Mouse (Mus musculus): ENCODE data around the gene Ccdc102a. TPM values are rescaled to one million over a fixed set of nuclear protein-coding genes. Genes with fewer than 3 reads are reported as not detected.
A peak's percentile ranks its signal among the peaks of the same experiment; 100 is the strongest.

The Ccdc102a gene
- total RNA-seq, 1 experiment: 10.7 TPM

DNA sequence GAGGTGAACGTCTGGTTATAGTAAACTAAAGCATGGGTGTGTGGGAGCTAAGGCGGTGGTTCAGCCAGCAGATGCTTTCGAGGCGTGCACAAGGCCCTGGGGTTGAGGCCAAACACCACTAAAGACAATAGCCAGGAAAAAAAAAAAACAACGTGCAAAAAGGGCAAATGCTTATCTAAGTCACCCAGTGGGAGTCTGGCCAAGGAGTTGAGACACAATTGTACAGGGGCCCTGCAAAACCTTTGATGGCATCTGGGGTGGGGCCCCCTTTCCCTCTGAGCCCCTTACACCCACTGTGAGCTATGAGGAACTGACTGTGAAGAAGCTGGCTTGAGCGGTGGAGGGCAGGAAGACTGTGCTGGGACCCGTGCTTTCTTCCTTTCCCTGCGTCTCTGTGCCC lies 4.7 kb upstream of the Ccdc102a start:
- H3K4me3 ChIP-seq (ENCODE audit: insufficient read depth in 1 of 2, low read depth in 1 of 2, low read length in 2 of 2, poor library complexity in 1 of 2, severe bottlenecking in 1 of 2): no peak overlapping the region; a peak in 1 of 4 replicates
- no peak for DNase-seq (ENCODE audit: low read depth, low spot score)
- H3K4me1 ChIP-seq (ENCODE audit: control insufficient read depth in 2 of 2, insufficient read depth in 2 of 2, low read length in 2 of 2, poor library complexity in 1 of 2): peaks cover 18 to 20% of the 10 kb centered on the region in 2 experiments
- TF ChIP-seq HCFC1 (IDR thresholded peaks at IDR 0.05; ENCODE audit: borderline replicate concordance, insufficient read depth, low read length) (no peak), ZNF384 (IDR thresholded peaks at IDR 0.05; ENCODE audit: low read depth, low read length) (peak; percentile 73)
- H3K9me3 ChIP-seq (ENCODE audit: control insufficient read depth, insufficient read depth, low read depth, low read length): no peaks in the 10 kb centered on the region
- H3K9ac ChIP-seq (ENCODE audit: insufficient read depth, low read depth, low read length, poor library complexity, severe bottlenecking): no peak overlapping the region
- in situ Hi-C loops (cut with MboI; ENCODE audit: low sequenced_read_pairs in 2 of 2, unreplicated experiment in 2 of 2): no loop called here
- peak overlapping the region; percentile 11; the same call in 1 of the 2 replicates for H3K27ac ChIP-seq (ENCODE audit: insufficient read depth, low read depth, low read length, poor library complexity, severe bottlenecking)
- H3K36me3 ChIP-seq (ENCODE audit: control insufficient read depth, insufficient read depth, low read length, poor library complexity, severe bottlenecking): no peaks in the 10 kb centered on the region

DNA sequence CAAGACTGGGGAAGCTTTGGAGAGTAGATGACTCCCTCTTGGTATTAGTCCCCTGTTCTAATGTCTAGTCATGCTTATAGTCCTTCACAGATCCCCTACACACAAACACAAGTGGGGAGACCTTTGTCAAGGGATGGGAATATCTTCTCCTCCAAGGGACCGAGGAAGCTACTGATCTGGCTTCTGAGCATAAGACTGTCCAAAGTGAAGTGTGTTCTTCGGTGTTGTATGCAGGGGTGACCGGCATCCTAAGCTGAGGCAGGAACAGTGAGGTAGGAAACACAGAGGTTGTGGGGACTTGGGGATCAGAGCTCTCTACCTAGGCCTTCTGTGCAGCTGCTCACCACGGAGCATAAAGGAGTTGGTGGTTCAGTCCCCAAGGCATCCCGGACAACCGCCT lies 4.3 kb upstream of the Ccdc102a start:
- in situ Hi-C loops (cut with MboI; ENCODE audit: low sequenced_read_pairs in 2 of 2, unreplicated experiment in 2 of 2): no loop called here
- Histone ChIP-seq H3K9ac (ENCODE audit: insufficient read depth, low read depth, low read length, poor library complexity, severe bottlenecking) (no peak overlapping the region), H3K4me3 (ENCODE audit: insufficient read depth in 1 of 2, low read depth in 1 of 2, low read length in 2 of 2, poor library complexity in 1 of 2, severe bottlenecking in 1 of 2) (no peak overlapping the region), H3K9me3 (ENCODE audit: control insufficient read depth, insufficient read depth, low read depth, low read length) (no peaks in the 10 kb centered on the region), H3K27ac (ENCODE audit: insufficient read depth, low read depth, low read length, poor library complexity, severe bottlenecking) (peak overlapping the region; percentile 11; the same call in 1 of the 2 replicates), H3K4me1 (ENCODE audit: control insufficient read depth in 2 of 2, insufficient read depth in 2 of 2, low read length in 2 of 2, poor library complexity in 1 of 2) (peaks cover 18 to 20% of the 10 kb centered on the region in 2 experiments), H3K36me3 (ENCODE audit: control insufficient read depth, insufficient read depth, low read length, poor library complexity, severe bottlenecking) (no peaks in the 10 kb centered on the region)
- TF ChIP-seq MAFK (IDR thresholded peaks at IDR 0.05; ENCODE audit: insufficient read depth, low read depth, low read length) (no peak), HCFC1 (IDR thresholded peaks at IDR 0.05; ENCODE audit: borderline replicate concordance, insufficient read depth, low read length) (no peak), ZC3H11A (IDR thresholded peaks at IDR 0.05; ENCODE audit: borderline replicate concordance, low read depth, low read length) (no peak), CHD2 (IDR thresholded peaks at IDR 0.05; ENCODE audit: low read depth, low read length) (no peak), ZNF384 (IDR thresholded peaks at IDR 0.05; ENCODE audit: low read depth, low read length) (no peak)
- DNase-seq (ENCODE audit: low read depth, low spot score): no peak

GRCm38 (mm10) chr8:94919256-94919655 lies 1.4 kb upstream of the Ccdc102a start:
- Histone ChIP-seq H3K4me3 (ENCODE audit: insufficient read depth in 1 of 2, low read depth in 1 of 2, low read length in 2 of 2, poor library complexity in 1 of 2, severe bottlenecking in 1 of 2) (no peak overlapping the region), H3K9me3 (ENCODE audit: control insufficient read depth, insufficient read depth, low read depth, low read length) (no peaks in the 10 kb centered on the region), H3K4me1 (ENCODE audit: control insufficient read depth in 2 of 2, insufficient read depth in 2 of 2, low read length in 2 of 2, poor library complexity in 1 of 2) (peaks cover 23 to 26% of the 10 kb centered on the region in 2 experiments), H3K9ac (ENCODE audit: insufficient read depth, low read depth, low read length, poor library complexity, severe bottlenecking) (no peak overlapping the region), H3K27ac (ENCODE audit: insufficient read depth, low read depth, low read length, poor library complexity, severe bottlenecking) (no peak overlapping the region), H3K36me3 (ENCODE audit: control insufficient read depth, insufficient read depth, low read length, poor library complexity, severe bottlenecking) (no peaks in the 10 kb centered on the region)
- in situ Hi-C loops (cut with MboI; ENCODE audit: low sequenced_read_pairs in 2 of 2, unreplicated experiment in 2 of 2): no loop called here
- DNase-seq (ENCODE audit: low read depth, low spot score): no peak
- TF ChIP-seq HCFC1 (IDR thresholded peaks at IDR 0.05; ENCODE audit: borderline replicate concordance, insufficient read depth, low read length) (no peak), MAFK (IDR thresholded peaks at IDR 0.05; ENCODE audit: insufficient read depth, low read depth, low read length) (no peak), ZNF384 (IDR thresholded peaks at IDR 0.05; ENCODE audit: low read depth, low read length) (no peak), ZC3H11A (IDR thresholded peaks at IDR 0.05; ENCODE audit: borderline replicate concordance, low read depth, low read length) (no peak), CHD2 (IDR thresholded peaks at IDR 0.05; ENCODE audit: low read depth, low read length) (no peak)

DNA sequence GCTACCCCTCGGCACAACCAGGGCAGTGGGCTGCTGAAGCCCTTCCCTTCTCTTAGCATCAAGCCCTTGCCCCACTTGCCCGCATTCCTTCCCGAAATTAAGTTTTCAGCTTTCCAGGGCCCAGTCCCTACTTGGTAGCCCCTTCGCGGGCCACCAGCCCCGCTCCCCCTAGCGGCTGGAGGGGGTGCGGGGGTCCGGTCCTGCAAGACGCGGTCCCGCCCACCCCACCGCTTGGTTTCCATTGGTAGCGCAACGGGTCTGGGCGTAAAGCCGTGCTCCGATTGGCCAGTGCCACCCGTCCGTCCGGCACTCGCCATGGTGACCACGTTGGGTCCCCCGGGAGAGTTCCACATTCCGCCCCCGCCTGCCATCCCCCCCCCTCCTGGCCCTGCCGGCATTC lies 546 bp downstream of the Ccdc102a start:
- in situ Hi-C loops (cut with MboI; ENCODE audit: low sequenced_read_pairs in 2 of 2, unreplicated experiment in 2 of 2): no loop called here
- no peaks in the 10 kb centered on the region for H3K36me3 ChIP-seq (ENCODE audit: control insufficient read depth, insufficient read depth, low read length, poor library complexity, severe bottlenecking)
- no peak for TF ChIP-seq HCFC1 (IDR thresholded peaks at IDR 0.05; ENCODE audit: borderline replicate concordance, insufficient read depth, low read length)
- TF ChIP-seq ZC3H11A (IDR thresholded peaks at IDR 0.05; ENCODE audit: borderline replicate concordance, low read depth, low read length): no peak
- no peak for TF ChIP-seq ZNF384 (IDR thresholded peaks at IDR 0.05; ENCODE audit: low read depth, low read length)
- peak; percentile 60; the same call in 1 of the 2 replicates for TF ChIP-seq CHD2 (IDR thresholded peaks at IDR 0.05; ENCODE audit: low read depth, low read length)
- 0 out of 2 replicates have a peak overlapping the region, but pooled peaks have one; percentile 22 for H3K27ac ChIP-seq (ENCODE audit: insufficient read depth, low read depth, low read length, poor library complexity, severe bottlenecking)
- DNase-seq (ENCODE audit: low read depth, low spot score): peak; percentile 92
- peak overlapping the region; percentile 89 to 95 for H3K4me3 ChIP-seq (ENCODE audit: insufficient read depth in 1 of 2, low read depth in 1 of 2, low read length in 2 of 2, poor library complexity in 1 of 2, severe bottlenecking in 1 of 2)
- peak overlapping the region; percentile 91 for H3K9ac ChIP-seq (ENCODE audit: insufficient read depth, low read depth, low read length, poor library complexity, severe bottlenecking)
- H3K9me3 ChIP-seq (ENCODE audit: control insufficient read depth, insufficient read depth, low read depth, low read length): no peaks in the 10 kb centered on the region
- H3K4me1 ChIP-seq (ENCODE audit: control insufficient read depth in 2 of 2, insufficient read depth in 2 of 2, low read length in 2 of 2, poor library complexity in 1 of 2): peaks cover 17 to 20% of the 10 kb centered on the region in 2 experiments

DNA sequence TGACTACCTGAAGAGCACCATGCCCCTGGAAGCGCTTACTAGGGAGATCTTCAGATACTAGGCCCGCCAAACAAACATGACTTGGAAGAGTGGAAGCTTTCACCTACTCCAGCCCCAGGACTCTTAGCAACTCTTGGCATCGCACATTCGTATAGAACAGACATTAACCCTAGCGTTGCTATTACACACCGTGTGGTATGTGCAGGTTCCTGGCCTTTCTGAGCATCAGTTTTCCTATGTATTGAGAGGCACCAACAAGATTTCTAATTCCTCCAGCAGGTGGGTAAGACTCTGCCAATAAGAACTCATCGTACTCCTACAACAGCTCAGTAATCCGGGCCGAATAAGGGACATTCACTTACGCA lies 956 bp downstream of the Ccdc102a start:
- in situ Hi-C loops (cut with MboI; ENCODE audit: low sequenced_read_pairs in 2 of 2, unreplicated experiment in 2 of 2): no loop called here
- H3K36me3 ChIP-seq (ENCODE audit: control insufficient read depth, insufficient read depth, low read length, poor library complexity, severe bottlenecking): no peaks in the 10 kb centered on the region; the same call in 1 of the 2 replicates
- peak overlapping the region; percentile 55 for H3K9ac ChIP-seq (ENCODE audit: insufficient read depth, low read depth, low read length, poor library complexity, severe bottlenecking)
- H3K4me3 ChIP-seq (ENCODE audit: insufficient read depth in 1 of 2, low read depth in 1 of 2, low read length in 2 of 2, poor library complexity in 1 of 2, severe bottlenecking in 1 of 2): peak overlapping the region; percentile 89 to 95
- DNase-seq (ENCODE audit: low read depth, low spot score): no peak
- TF ChIP-seq MAFK (IDR thresholded peaks at IDR 0.05; ENCODE audit: insufficient read depth, low read depth, low read length): no peak
- no peak for TF ChIP-seq HCFC1 (IDR thresholded peaks at IDR 0.05; ENCODE audit: borderline replicate concordance, insufficient read depth, low read length)
- TF ChIP-seq ZNF384 (IDR thresholded peaks at IDR 0.05; ENCODE audit: low read depth, low read length): no peak
- TF ChIP-seq ZC3H11A (IDR thresholded peaks at IDR 0.05; ENCODE audit: borderline replicate concordance, low read depth, low read length): no peak
- no peak; the same call in 1 of the 2 replicates for TF ChIP-seq CHD2 (IDR thresholded peaks at IDR 0.05; ENCODE audit: low read depth, low read length)
- H3K9me3 ChIP-seq (ENCODE audit: control insufficient read depth, insufficient read depth, low read depth, low read length): no peaks in the 10 kb centered on the region
- peaks cover 14 to 17% of the 10 kb centered on the region in 2 experiments for H3K4me1 ChIP-seq (ENCODE audit: control insufficient read depth in 2 of 2, insufficient read depth in 2 of 2, low read length in 2 of 2, poor library complexity in 1 of 2)
- no peak overlapping the region for H3K27ac ChIP-seq (ENCODE audit: insufficient read depth, low read depth, low read length, poor library complexity, severe bottlenecking)

Data from ES-E14 (cell line).